ENCODE assay signal across 24 mouse cellular contexts in genomic region chr9:15746636-15747035, GRCm38 (mm10). TPM values are rescaled to one million over a fixed set of nuclear protein-coding genes. Genes with fewer than 3 reads are reported as not detected.
DNase-seq lines count a peak whose midpoint lies in the region; ATAC-seq lines count a peak whose summit lies in the region.
"Had no signal": no experiment of that assay in that cellular context is flagged by ENCODE, and none has a peak within 500 bp of the region (broad histone marks: within the 10 kb centered on the region; RNA-seq: fewer than 3 reads in every experiment).

No protein-coding gene starts in this region.

- no peak overlapping the region for H3K27ac ChIP-seq in hindbrain, embryonic 11.5 days (ENCODE audit: low read depth, low read length)
- no peak overlapping the region for H3K27ac ChIP-seq in hindbrain, embryonic 16.5 days (ENCODE audit: low read depth, low read length)
- no peak overlapping the region for H3K27ac ChIP-seq in intestine, embryonic 16.5 days (ENCODE audit: low read length)
- H3K27ac ChIP-seq: embryonic facial prominence, embryonic 15.5 days; hindbrain, postnatal 0 days; kidney, embryonic 15.5 days had no signal

- no peak for DNase-seq in hindbrain, embryonic 11.5 days (ENCODE audit: low spot score)
- DNase-seq in A20 (ENCODE audit: low read depth, low spot score) (peak; percentile 9), adipocyte (ENCODE audit: low spot score) (no peak)
- DNase-seq in embryo, embryonic 11 days = peak; percentile 13
- DNase-seq in mesoderm, embryonic 11.5 days (ENCODE audit: low read depth, low spot score) = peak; percentile 23
- DNase-seq: adrenal gland, adult 2 months; cerebellum, adult 11 months; cerebellum, adult 9-11 months; forebrain, postnatal 0 days; gastrocnemius, postnatal 25 days; heart, postnatal 36 days; kidney, adult 11 months; kidney, postnatal 36 days; liver; lung, postnatal 4 days; thymus, adult 18-20 months; thymus, postnatal 4 days had no signal

- no peaks in the 10 kb centered on the region for H3K36me3 ChIP-seq in hindbrain, embryonic 11.5 days (ENCODE audit: control insufficient read depth, insufficient read depth, low read length)
- H3K36me3 ChIP-seq in hindbrain, embryonic 16.5 days (ENCODE audit: control insufficient read depth, insufficient read depth, low read length) = no peaks in the 10 kb centered on the region
- no peaks in the 10 kb centered on the region for H3K36me3 ChIP-seq in intestine, embryonic 16.5 days (ENCODE audit: control insufficient read depth, insufficient read depth, low read length)
- H3K36me3 ChIP-seq: embryonic facial prominence, embryonic 15.5 days; G1E; kidney, embryonic 15.5 days had no signal

- 40% methylated on average over 7 of the region's 7 CpGs for WGBS in hindbrain, embryonic 11.5 days
- 36% methylated on average over 7 of the region's 7 CpGs for WGBS in hindbrain, embryonic 16.5 days
- whole genome bisulfite sequencing in intestine, embryonic 16.5 days = 69% methylated on average over 7 of the region's 7 CpGs

- no peak overlapping the region for H3K9ac ChIP-seq in hindbrain, embryonic 11.5 days (ENCODE audit: low read depth, low read length)
- no peak overlapping the region for H3K9ac ChIP-seq in hindbrain, embryonic 16.5 days (ENCODE audit: low read depth, low read length)
- no peak overlapping the region for H3K9ac ChIP-seq in intestine, embryonic 16.5 days (ENCODE audit: low read depth, low read length)
- H3K9ac ChIP-seq: embryonic facial prominence, embryonic 15.5 days; forebrain, postnatal 0 days; kidney, embryonic 15.5 days had no signal

- peak; percentile 60; the same call in 1 of the 2 replicates for ATAC-seq in hindbrain, embryonic 11.5 days (ENCODE audit: low FRiP score)
- no peak for ATAC-seq in hindbrain, embryonic 16.5 days
- no peak for ATAC-seq in intestine, embryonic 16.5 days
- ATAC-seq: forebrain, postnatal 0 days; hindbrain, postnatal 0 days; Patski had no signal

- H3K27me3 ChIP-seq in hindbrain, embryonic 11.5 days (ENCODE audit: control insufficient read depth, insufficient read depth, low read length) = no peaks in the 10 kb centered on the region
- H3K27me3 ChIP-seq in hindbrain, embryonic 16.5 days (replicated peaks; ENCODE audit: control insufficient read depth, insufficient read depth, low read length) = no peaks in the 10 kb centered on the region
- no peaks in the 10 kb centered on the region for H3K27me3 ChIP-seq in intestine, embryonic 16.5 days (replicated peaks; ENCODE audit: control insufficient read depth, insufficient read depth, low read length)
- H3K27me3 ChIP-seq: embryonic facial prominence, embryonic 15.5 days; kidney, embryonic 15.5 days; Patski had no signal

- no peak overlapping the region for H3K4me2 ChIP-seq in hindbrain, embryonic 11.5 days (replicated peaks; ENCODE audit: low read depth, low read length)
- H3K4me2 ChIP-seq in hindbrain, embryonic 16.5 days (ENCODE audit: low read length) = no peak overlapping the region
- H3K4me2 ChIP-seq in intestine, embryonic 16.5 days (ENCODE audit: low read depth, low read length) = no peak overlapping the region
- H3K4me2 ChIP-seq: embryonic facial prominence, embryonic 15.5 days; kidney, embryonic 15.5 days had no signal

- no peaks in the 10 kb centered on the region for H3K4me1 ChIP-seq in hindbrain, embryonic 11.5 days (replicated peaks; ENCODE audit: control insufficient read depth, insufficient read depth, low read length)
- H3K4me1 ChIP-seq in hindbrain, embryonic 16.5 days (ENCODE audit: control insufficient read depth, insufficient read depth, low read depth, low read length) = no peaks in the 10 kb centered on the region
- H3K4me1 ChIP-seq in intestine, embryonic 16.5 days (ENCODE audit: control insufficient read depth, insufficient read depth, low read length) = no peaks in the 10 kb centered on the region
- H3K4me1 ChIP-seq: embryonic facial prominence, embryonic 15.5 days; kidney, embryonic 15.5 days had no signal

- H3K4me3 ChIP-seq in hindbrain, embryonic 11.5 days (ENCODE audit: low read depth, low read length) = no peak overlapping the region
- no peak overlapping the region for H3K4me3 ChIP-seq in hindbrain, embryonic 16.5 days (ENCODE audit: low read length)
- H3K4me3 ChIP-seq in intestine, embryonic 16.5 days (ENCODE audit: low read length) = no peak overlapping the region
- H3K4me3 ChIP-seq: embryonic facial prominence, embryonic 15.5 days; kidney, embryonic 15.5 days had no signal

- H3K9me3 ChIP-seq in hindbrain, embryonic 11.5 days (ENCODE audit: control insufficient read depth, low read length) = no peaks in the 10 kb centered on the region
- peaks cover 3% of the 10 kb centered on the region; the same call in 1 of the 2 replicates for H3K9me3 ChIP-seq in hindbrain, embryonic 16.5 days (ENCODE audit: control insufficient read depth, low read length)
- H3K9me3 ChIP-seq in intestine, embryonic 16.5 days (ENCODE audit: control insufficient read depth, low read length) = no peaks in the 10 kb centered on the region
- H3K9me3 ChIP-seq: embryonic facial prominence, embryonic 15.5 days; G1E had no signal

RNA-seq across cellular contexts. Expression of gene Slc36a4, which starts 37.1 kb away (rescaled TPM):
- 17.3 and 20.9 TPM in 2 replicates for polyA plus RNA-seq in hindbrain, embryonic 11.5 days (2014; fragmentation: Nextera tagmentation; extraction: Ambion mirVana)
- polyA plus RNA-seq in hindbrain, embryonic 16.5 days (2015; fragmentation: Nextera tagmentation; extraction: Ambion mirVana) = 27.7 and 28.7 TPM in 2 replicates
- 6.0 TPM in 2 replicates for polyA plus RNA-seq in intestine, embryonic 16.5 days (2015; fragmentation: Nextera tagmentation; extraction: Ambion mirVana)
- polyA plus RNA-seq: G1E had no signal

Comparison
In these comparisons a context has a peak if more than half of its experiments do, and no peak if none do; other contexts are left out.
1. DNase-seq: peak in A20 (single experiment), embryo, embryonic 11 days (single experiment) and mesoderm, embryonic 11.5 days (single experiment); none in hindbrain, embryonic 11.5 days (single experiment) and adipocyte (single experiment).